In genomic region chrX:9519969-9520368, GRCm38 (mm10) we compare ENCODE assay signal across 11 mouse cellular contexts. TPM values are rescaled to one million over a fixed set of nuclear protein-coding genes. Genes with fewer than 3 reads are reported as not detected.
DNase-seq lines count a peak whose midpoint lies in the region; ATAC-seq lines count a peak whose summit lies in the region.
"Not testable (repeated sequence)": the region's sequence is repeated elsewhere in the genome, so short reads cannot be mapped to it uniquely, and the experiment has no call there.
"Had no signal": no experiment of that assay in that cellular context is flagged by ENCODE, and none has a peak within 500 bp of the region (broad histone marks: within the 10 kb centered on the region; RNA-seq: fewer than 3 reads in every experiment).

No protein-coding gene starts in this region.

- H3K4me2 ChIP-seq in intestine, embryonic 14.5 days (ENCODE audit: low read length); limb, embryonic 11.5 days (ENCODE audit: low read depth, severe bottlenecking); midbrain, embryonic 13.5 days (replicated peaks): not testable (repeated sequence)

- not testable (repeated sequence) for H3K4me3 ChIP-seq in intestine, embryonic 14.5 days (ENCODE audit: low read depth, low read length); limb, embryonic 11.5 days (ENCODE audit: low read depth, low read length); midbrain, embryonic 13.5 days (replicated peaks)

- H3K27me3 ChIP-seq in intestine, embryonic 14.5 days (replicated peaks; ENCODE audit: control insufficient read depth, insufficient read depth, low read length); limb, embryonic 11.5 days (ENCODE audit: control insufficient read depth, insufficient read depth, low read length); midbrain, embryonic 13.5 days: not testable (repeated sequence)

- H3K9ac ChIP-seq in intestine, embryonic 14.5 days (ENCODE audit: low read length); limb, embryonic 11.5 days (ENCODE audit: low read length); midbrain, embryonic 13.5 days (replicated peaks): not testable (repeated sequence)

- H3K36me3 ChIP-seq in intestine, embryonic 14.5 days (ENCODE audit: control insufficient read depth, insufficient read depth, low read length); limb, embryonic 11.5 days (ENCODE audit: control insufficient read depth, insufficient read depth, low read length); midbrain, embryonic 13.5 days: not testable (repeated sequence)

- not testable (repeated sequence) for H3K9me3 ChIP-seq in intestine, embryonic 14.5 days (ENCODE audit: control insufficient read depth, low read length); limb, embryonic 11.5 days (ENCODE audit: control insufficient read depth, low read length); midbrain, embryonic 13.5 days

- H3K4me1 ChIP-seq in intestine, embryonic 14.5 days (replicated peaks; ENCODE audit: control insufficient read depth, insufficient read depth, low read length); limb, embryonic 11.5 days (ENCODE audit: control insufficient read depth, insufficient read depth, low read length); midbrain, embryonic 13.5 days (replicated peaks): not testable (repeated sequence)

- not testable (repeated sequence) for H3K27ac ChIP-seq in intestine, embryonic 14.5 days (ENCODE audit: low read depth); limb, embryonic 11.5 days (replicated peaks; ENCODE audit: low read depth, low read length); midbrain, embryonic 13.5 days

- 39% methylated on average over 2 of the region's 2 CpGs for WGBS in intestine, embryonic 14.5 days
- 38% methylated on average over 2 of the region's 2 CpGs for WGBS in limb, embryonic 11.5 days
- 47% methylated on average over 2 of the region's 2 CpGs for WGBS in midbrain, embryonic 13.5 days

- DNase-seq in B cell, adult 2 months: peak; percentile 38 to 74
- peak; percentile 25 to 62 for DNase-seq in adrenal gland, postnatal 36 days
- DNase-seq in embryo, embryonic 10.5 days (ENCODE audit: low spot score): peak; percentile 48
- DNase-seq in gastrocnemius, postnatal 10 days: peak; percentile 26
- DNase-seq in intestine, embryonic 14.5 days (ENCODE audit: low spot score): peak; percentile 63
- peak; percentile 62 for DNase-seq in limb, embryonic 11.5 days (ENCODE audit: low spot score)
- peak; percentile 22 for DNase-seq in spleen, adult 12 weeks (ENCODE audit: low spot score)

- ATAC-seq in intestine, embryonic 14.5 days (replicated peaks; ENCODE audit: low FRiP score, low TSS enrichment, low read depth); limb, embryonic 11.5 days (ENCODE audit: insufficient number of reproducible peaks, low FRiP score, low TSS enrichment, low read depth): not testable (repeated sequence)
- 0 out of 2 replicates have a peak, but pooled peaks have one; percentile 40 for ATAC-seq in midbrain, embryonic 13.5 days

RNA-seq across cellular contexts. Expression of gene Cybb, which starts 32.4 kb away (rescaled TPM):
- total RNA-seq in adrenal gland, postnatal 36 days (2021): 10 to 100 TPM; 12.7 to 13.7 TPM
- total RNA-seq in gastrocnemius, postnatal 10 days (2021): 1 to 10 TPM; 2.9 to 6.3 TPM
- polyA plus RNA-seq in intestine, embryonic 14.5 days (2014; fragmentation: Nextera tagmentation; extraction: Ambion mirVana): 3.6 and 4.0 TPM in 2 replicates
- 0.50 and 0.91 TPM in 2 replicates for polyA plus RNA-seq in limb, embryonic 11.5 days (2014; fragmentation: Nextera tagmentation; extraction: Ambion mirVana)
- 0.54 and 0.58 TPM in 2 replicates for polyA plus RNA-seq in midbrain, embryonic 13.5 days (2015; fragmentation: Nextera tagmentation; extraction: Ambion mirVana)

RNA-seq across cellular contexts. Expression of gene H2al1o, which starts 52.2 kb away (rescaled TPM):
- not detected for total RNA-seq in adrenal gland, postnatal 36 days (2021)
- not detected for total RNA-seq in gastrocnemius, postnatal 10 days (2021)
- not detected in 2 replicates for polyA plus RNA-seq in intestine, embryonic 14.5 days (2014; fragmentation: Nextera tagmentation; extraction: Ambion mirVana)
- polyA plus RNA-seq in limb, embryonic 11.5 days (2014; fragmentation: Nextera tagmentation; extraction: Ambion mirVana): not detected in 2 replicates
- polyA plus RNA-seq in midbrain, embryonic 13.5 days (2015; fragmentation: Nextera tagmentation; extraction: Ambion mirVana): not detected in 2 replicates
- polyA plus RNA-seq: frontal cortex, adult 2 months; large intestine, adult 2 months; stomach, embryonic 15.5 days had no signal
